Mouse (Mus musculus) heart, embryonic 16.5 days (tissue): ENCODE measurements at regions not wholly inside any gene's neighbourhood (a gene's known extent, or its start where the extent isn't known, plus 50 kb on each side); places are given as distances from the start of the nearest gene placed in this dataset.

Experiments used
- ATAC-seq: fragments of 200-750 bp; cut with Nextera tagmentation; replicated peaks from 2 replicates; pipeline ENCODE4 v1.8.0; 2017; ENCODE audit warnings: moderate number of reproducible peaks; ENCODE audit not compliant: insufficient read depth, low FRiP score; ENCODE audit errors: extremely low read depth
- H3K27ac ChIP-seq: fragments of 300-500 bp; sonication (generic); 2 replicates; pipeline ENCODE4 v1.5.1; 2014; ENCODE audit warnings: mild to moderate bottlenecking, low read length, control low read depth, moderate library complexity
- H3K27me3 ChIP-seq: fragments of 300-500 bp; sonication (generic); 2 replicates; pipeline ENCODE4 v1.6.1; 2014; ENCODE audit warnings: low read length, mixed read lengths; ENCODE audit not compliant: control insufficient read depth, insufficient read depth
- H3K36me3 ChIP-seq: fragments of 300-500 bp; sonication (generic); 2 replicates; pipeline ENCODE4 v1.6.1; 2014; ENCODE audit not compliant: control insufficient read depth, insufficient read depth
- H3K4me1 ChIP-seq: fragments of 300-500 bp; sonication (generic); 2 replicates; pipeline ENCODE4 v1.6.1; 2014; ENCODE audit warnings: low read length, mixed read lengths; ENCODE audit not compliant: control insufficient read depth, insufficient read depth
- H3K4me2 ChIP-seq: fragments of 300-500 bp; sonication (generic); 2 replicates; pipeline ENCODE4 v1.6.1; 2014; ENCODE audit warnings: low read depth, mild to moderate bottlenecking, control low read depth, low read length
- H3K4me3 ChIP-seq: fragments of 300-500 bp; sonication (generic); 2 replicates; pipeline ENCODE4 v1.5.1; 2014; ENCODE audit warnings: mild to moderate bottlenecking, control low read depth, low read length
- H3K9ac ChIP-seq: fragments of 300-500 bp; sonication (generic); 2 replicates; pipeline ENCODE4 v1.6.1; 2014; ENCODE audit warnings: low read length, control low read depth
- H3K9me3 ChIP-seq: fragments of 300-500 bp; sonication (generic); replicated peaks from 2 replicates; pipeline ENCODE4 v1.6.1; 2016; ENCODE audit warnings: low read length; ENCODE audit not compliant: control insufficient read depth
- WGBS: fragments of 180-500 bp; shearing (Covaris S2); extraction: QIAGEN DNeasy Blood & Tissue Kit; methylation state at CpG from one replicate; pipeline ENCODE4 v1.1.7; 2014; 5-methylcytosine and 5-hydroxymethylcytosine counted together

- Histone ChIP-seq H3K4me2 (no peak overlapping the region), H3K9me3 (no peaks in the 10 kb centered on the region), H3K27me3 (no peaks in the 10 kb centered on the region), H3K9ac (no peak overlapping the region), H3K4me1 (no peaks in the 10 kb centered on the region), H3K27ac (no peak overlapping the region), H3K4me3 (no peak overlapping the region), H3K36me3 (no peaks in the 10 kb centered on the region)
- no peak for ATAC-seq
- 65% methylated on average over 11 of the region's 11 CpGs for WGBS
These were observed 544.0 kb downstream of the Rnf144a start for GRCm38 (mm10) chr12:25871001-25871461.

- Histone ChIP-seq H3K4me1 (no peaks in the 10 kb centered on the region), H3K27me3 (no peaks in the 10 kb centered on the region)
- no peak for ATAC-seq
These were observed 545.2 kb downstream of the Rnf144a start for GRCm38 (mm10) chr12:25869846-25870245.

GRCm38 (mm10) chr12:25865063-25865462 is 550.0 kb downstream of the Rnf144a start:
- H3K9ac ChIP-seq, result no peak overlapping the region
- no peak for ATAC-seq
- no peaks in the 10 kb centered on the region for H3K9me3 ChIP-seq
- 81% methylated on average over 3 of the region's 3 CpGs for WGBS
- H3K4me3 ChIP-seq, result no peak overlapping the region
- no peaks in the 10 kb centered on the region for H3K4me1 ChIP-seq
- no peak overlapping the region for H3K4me2 ChIP-seq
- H3K36me3 ChIP-seq, result no peaks in the 10 kb centered on the region
- H3K27me3 ChIP-seq, result no peaks in the 10 kb centered on the region
- H3K27ac ChIP-seq, result no peak overlapping the region

More at GRCm38 (mm10) chr12:25869846-25870245, 545.2 kb downstream of the Rnf144a start:
- Histone ChIP-seq H3K4me3 (no peak overlapping the region), H3K9me3 (no peaks in the 10 kb centered on the region), H3K36me3 (no peaks in the 10 kb centered on the region), H3K9ac (no peak overlapping the region), H3K4me2 (no peak overlapping the region), H3K27ac (no peak overlapping the region)

- no peak overlapping the region for H3K27ac ChIP-seq
- ATAC-seq, result no peak
- no peaks in the 10 kb centered on the region for H3K4me1 ChIP-seq
- WGBS, result 55% methylated on average over 7 of the region's 7 CpGs
- H3K4me3 ChIP-seq, result no peak overlapping the region
- H3K27me3 ChIP-seq, result no peaks in the 10 kb centered on the region
- no peak overlapping the region for H3K9ac ChIP-seq
- no peaks in the 10 kb centered on the region for H3K36me3 ChIP-seq
- peaks cover 2% of the 10 kb centered on the region; the same call in 1 of the 2 replicates for H3K9me3 ChIP-seq
- H3K4me2 ChIP-seq, result no peak overlapping the region
These were observed 550.8 kb downstream of the Rnf144a start for GRCm38 (mm10) chr12:25864113-25864852.

- H3K36me3 ChIP-seq, result no peaks in the 10 kb centered on the region
- no peak for ATAC-seq
- no peaks in the 10 kb centered on the region for H3K4me1 ChIP-seq
- no peak overlapping the region for H3K4me3 ChIP-seq
- H3K9me3 ChIP-seq, result peaks cover 2% of the 10 kb centered on the region; the same call in 1 of the 2 replicates
- H3K4me2 ChIP-seq, result no peak overlapping the region
- H3K27me3 ChIP-seq, result no peaks in the 10 kb centered on the region
- no peak overlapping the region for H3K9ac ChIP-seq
- no peak overlapping the region for H3K27ac ChIP-seq
- WGBS, result 78% methylated on average over 3 of the region's 3 CpGs
These were observed 554.0 kb downstream of the Rnf144a start for GRCm38 (mm10) chr12:25861100-25861499.

GRCm38 (mm10) chr12:25858397-25858796 is 556.7 kb downstream of the Rnf144a start:
- no peak overlapping the region for H3K9ac ChIP-seq
- no peak overlapping the region for H3K4me3 ChIP-seq
- H3K36me3 ChIP-seq, result no peaks in the 10 kb centered on the region
- H3K4me2 ChIP-seq, result no peak overlapping the region
- no peak for ATAC-seq
- WGBS, result 82% methylated on average over 6 of the region's 6 CpGs
- no peaks in the 10 kb centered on the region for H3K27me3 ChIP-seq
- H3K4me1 ChIP-seq, result no peaks in the 10 kb centered on the region
- H3K27ac ChIP-seq, result no peak overlapping the region
- H3K9me3 ChIP-seq, result peaks cover 2% of the 10 kb centered on the region; the same call in 1 of the 2 replicates

GRCm38 (mm10) chr12:25830057-25830456 is 585.0 kb downstream of the Rnf144a start:
- no peak overlapping the region for H3K4me3 ChIP-seq
- 64% methylated on average over 7 of the region's 7 CpGs for WGBS
- H3K9ac ChIP-seq, result no peak overlapping the region
- no peak for ATAC-seq
- no peak overlapping the region for H3K4me2 ChIP-seq
- H3K9me3 ChIP-seq, result no peaks in the 10 kb centered on the region
- no peaks in the 10 kb centered on the region for H3K27me3 ChIP-seq
- H3K27ac ChIP-seq, result no peak overlapping the region
- H3K4me1 ChIP-seq, result no peaks in the 10 kb centered on the region
- H3K36me3 ChIP-seq, result no peaks in the 10 kb centered on the region

- no peak overlapping the region for H3K4me2 ChIP-seq
- H3K4me1 ChIP-seq, result no peaks in the 10 kb centered on the region
- no peak overlapping the region for H3K9ac ChIP-seq
- no peak overlapping the region for H3K27ac ChIP-seq
- ATAC-seq, result no peak
- H3K4me3 ChIP-seq, result no peak overlapping the region
- no peaks in the 10 kb centered on the region for H3K36me3 ChIP-seq
- H3K27me3 ChIP-seq, result no peaks in the 10 kb centered on the region
- 76% methylated on average over 2 of the region's 2 CpGs for WGBS
- no peaks in the 10 kb centered on the region for H3K9me3 ChIP-seq
These were observed 587.1 kb downstream of the Rnf144a start for GRCm38 (mm10) chr12:25827961-25828360.

- H3K4me1 ChIP-seq, result no peaks in the 10 kb centered on the region
- no peak overlapping the region for H3K4me2 ChIP-seq
- H3K9me3 ChIP-seq, result no peaks in the 10 kb centered on the region
- H3K4me3 ChIP-seq, result no peak overlapping the region
- WGBS, result 25% methylated on average over 3 of the region's 3 CpGs
- H3K27me3 ChIP-seq, result no peaks in the 10 kb centered on the region
- no peak overlapping the region for H3K27ac ChIP-seq
- no peaks in the 10 kb centered on the region for H3K36me3 ChIP-seq
- H3K9ac ChIP-seq, result no peak overlapping the region
- no peak for ATAC-seq
These were observed 588.1 kb downstream of the Rnf144a start for GRCm38 (mm10) chr12:25826928-25827327.
